In genomic region chr16:38359241-38359640, GRCm38 (mm10) we compare ENCODE assay signal across 22 mouse cellular contexts. TPM values are rescaled to one million over a fixed set of nuclear protein-coding genes. Genes with fewer than 3 reads are reported as not detected.
"Had no signal": no experiment of that assay in that cellular context is flagged by ENCODE, and none has a peak within 500 bp of the region (broad histone marks: within the 10 kb centered on the region; RNA-seq: fewer than 3 reads in every experiment).

No protein-coding gene starts in this region.

- H3K27me3 ChIP-seq: kidney, embryonic 15.5 days; limb, embryonic 12.5 days; limb, embryonic 15.5 days; liver, embryonic 13.5 days had no signal

- DNase-seq: kidney, adult 8-10 months; kidney, postnatal 36 days; left cerebral cortex, postnatal 4 days; liver, embryonic 13.5 days; lung, adult 2 months; lung, postnatal 14 days; lung, postnatal 4 days; midbrain, embryonic 14.5 days; thymus, postnatal 36 days had no signal

- H3K4me2 ChIP-seq: kidney, embryonic 15.5 days; limb, embryonic 12.5 days; limb, embryonic 15.5 days; liver, embryonic 13.5 days; midbrain, embryonic 11.5 days had no signal

- H3K27ac ChIP-seq: kidney, embryonic 15.5 days; limb, embryonic 12.5 days; limb, embryonic 15.5 days; liver, embryonic 13.5 days had no signal

- H3K4me3 ChIP-seq: kidney, embryonic 15.5 days; limb, embryonic 12.5 days; limb, embryonic 15.5 days; liver, embryonic 13.5 days had no signal

- H3K9me3 ChIP-seq: kidney, embryonic 15.5 days; limb, embryonic 12.5 days; limb, embryonic 15.5 days; liver, embryonic 13.5 days had no signal

- H3K9ac ChIP-seq: kidney, embryonic 15.5 days; limb, embryonic 12.5 days; limb, embryonic 15.5 days; liver, embryonic 13.5 days had no signal

RNA-seq across cellular contexts. Expression of gene Gm21987, which starts 12.4 kb away (rescaled TPM):
- polyA plus RNA-seq: kidney, embryonic 15.5 days; limb, embryonic 12.5 days; liver, embryonic 13.5 days; liver, embryonic 16.5 days; lung, adult 2 months; midbrain, embryonic 11.5 days; midbrain, embryonic 14.5 days; midbrain, postnatal 0 days; neural tube, embryonic 11.5 days; neural tube, embryonic 14.5 days; small intestine, adult 2 months; spleen, adult 2 months; testis, adult 2 months; thymus, postnatal 0 days; urinary bladder, adult 2 months had no signal

RNA-seq across cellular contexts. Expression of gene Maats1, which starts 17.3 kb away (rescaled TPM):
- polyA plus RNA-seq: limb, embryonic 15.5 days; liver, embryonic 13.5 days had no signal
